Mouse (Mus musculus): ENCODE data around the gene C130026I21Rik. TPM values are rescaled to one million over a fixed set of nuclear protein-coding genes. Genes with fewer than 3 reads are reported as not detected.
"Not testable (repeated sequence)": the region's sequence is repeated elsewhere in the genome, so short reads cannot be mapped to it uniquely, and the experiment has no call there.

Gene C130026I21Rik
- total RNA-seq, 2 experiments from 2014 or later = 0.73 to 0.98 TPM

GRCm38 (mm10) chr1:85133671-85134070, 136.7 kb downstream of the C130026I21Rik start:
- not testable (repeated sequence) for DNase-seq (ENCODE audit: low spot score in 2 of 2)

GRCm38 (mm10) chr1:85121841-85122240, 148.5 kb downstream of the C130026I21Rik start:
- DNase-seq (ENCODE audit: low spot score in 2 of 2) = not testable (repeated sequence)

GRCm38 (mm10) chr1:85118341-85118740, 152.0 kb downstream of the C130026I21Rik start:
- not testable (repeated sequence) for DNase-seq (ENCODE audit: low spot score in 2 of 2)

GRCm38 (mm10) chr1:85117537-85117936, 152.8 kb downstream of the C130026I21Rik start:
- not testable (repeated sequence) for DNase-seq (ENCODE audit: low spot score in 2 of 2)

- not testable (repeated sequence) for DNase-seq (ENCODE audit: low spot score in 2 of 2)
Measured at GRCm38 (mm10) chr1:85114666-85115402, 155.5 kb downstream of the C130026I21Rik start.

GRCm38 (mm10) chr1:85114078-85114477, 156.3 kb downstream of the C130026I21Rik start:
- not testable (repeated sequence) for DNase-seq (ENCODE audit: low spot score in 2 of 2)

GRCm38 (mm10) chr1:85112889-85113288, 157.5 kb downstream of the C130026I21Rik start:
- not testable (repeated sequence) for DNase-seq (ENCODE audit: low spot score in 2 of 2)

GRCm38 (mm10) chr1:85112266-85112665, 158.1 kb downstream of the C130026I21Rik start:
- not testable (repeated sequence) for DNase-seq (ENCODE audit: low spot score in 2 of 2)

GRCm38 (mm10) chr1:85111572-85111971, 158.8 kb downstream of the C130026I21Rik start:
- not testable (repeated sequence) for DNase-seq (ENCODE audit: low spot score in 2 of 2)

- not testable (repeated sequence) for DNase-seq (ENCODE audit: low spot score in 2 of 2)
Measured at GRCm38 (mm10) chr1:85110876-85111275, 159.5 kb downstream of the C130026I21Rik start.

GRCm38 (mm10) chr1:85109753-85110152, 160.6 kb downstream of the C130026I21Rik start, which contains the start of gene A530032D15Rik:
A530032D15Rik (minus strand) TSS chr1:85109853.
- DNase-seq (ENCODE audit: low spot score in 2 of 2) = not testable (repeated sequence)

- DNase-seq (ENCODE audit: low spot score in 2 of 2) = not testable (repeated sequence)
Measured at GRCm38 (mm10) chr1:85106013-85106412, 164.4 kb downstream of the C130026I21Rik start.

GRCm38 (mm10) chr1:85105336-85105735, 165.0 kb downstream of the C130026I21Rik start:
- DNase-seq (ENCODE audit: low spot score in 2 of 2) = not testable (repeated sequence)

- not testable (repeated sequence) for DNase-seq (ENCODE audit: low spot score in 2 of 2)
Measured at GRCm38 (mm10) chr1:85101754-85102153, 168.6 kb downstream of the C130026I21Rik start.

GRCm38 (mm10) chr1:85099864-85100263, 170.5 kb downstream of the C130026I21Rik start, which contains the start of gene Gm10553:
Gm10553 (plus strand) TSS chr1:85100164.
- not testable (repeated sequence) for DNase-seq (ENCODE audit: low spot score in 2 of 2)

- DNase-seq (ENCODE audit: low spot score in 2 of 2) = not testable (repeated sequence)
Measured at GRCm38 (mm10) chr1:85099081-85099480, 171.3 kb downstream of the C130026I21Rik start.

- not testable (repeated sequence) for DNase-seq (ENCODE audit: low spot score in 2 of 2)
Measured at GRCm38 (mm10) chr1:85093011-85093572, 177.3 kb downstream of the C130026I21Rik start.

GRCm38 (mm10) chr1:85092169-85092568, 178.2 kb downstream of the C130026I21Rik start:
- not testable (repeated sequence) for DNase-seq (ENCODE audit: low spot score in 2 of 2)

GRCm38 (mm10) chr1:85086211-85086610, 184.2 kb downstream of the C130026I21Rik start:
- not testable (repeated sequence) for DNase-seq (ENCODE audit: low spot score in 2 of 2)

- DNase-seq (ENCODE audit: low spot score in 2 of 2) = not testable (repeated sequence)
Measured at GRCm38 (mm10) chr1:85084803-85085202, 185.6 kb downstream of the C130026I21Rik start.

- DNase-seq (ENCODE audit: low spot score in 2 of 2) = not testable (repeated sequence)
Measured at GRCm38 (mm10) chr1:85073099-85073498, 197.3 kb downstream of the C130026I21Rik start.

GRCm38 (mm10) chr1:85071690-85072089, 198.7 kb downstream of the C130026I21Rik start:
- DNase-seq (ENCODE audit: low spot score in 2 of 2) = not testable (repeated sequence)

Measured in adrenal gland, postnatal 4 days (tissue).